Mouse (Mus musculus) megakaryocyte, embryonic 14.5 days (primary cell): Measurements from ENCODE around the gene Rad54l2. TPM values are rescaled to one million over a fixed set of nuclear protein-coding genes. Genes with fewer than 3 reads are reported as not detected.

Experiments
- H3K27me3 ChIP-seq: replicated peaks from 2 replicates; pipeline ENCODE3; 2012; ENCODE audit warnings: inconsistent platforms
- H3K36me3 ChIP-seq: replicated peaks from 2 replicates; pipeline ENCODE3; 2012; ENCODE audit warnings: low read length, inconsistent platforms, mixed read lengths
- H3K4me1 ChIP-seq: 2 replicates; pipeline ENCODE4 v1.6.1; 2012; ENCODE audit warnings: inconsistent platforms
- H3K4me3 ChIP-seq: replicated peaks from 2 replicates; pipeline ENCODE3; 2012; ENCODE audit warnings: moderate library complexity, mild to moderate bottlenecking, inconsistent platforms
- H3K9me3 ChIP-seq: 2 replicates; pipeline ENCODE4 v1.6.1; 2012; ENCODE audit warnings: inconsistent platforms
- FLI1 ChIP-seq: IDR thresholded peaks from 2 replicates; pipeline ENCODE4 v1.6.1; 2012; ENCODE audit warnings: low read length, inconsistent platforms, mixed read lengths
- GATA1 ChIP-seq: IDR thresholded peaks from 3 replicates; pipeline ENCODE4 v1.6.1; 2012; ENCODE audit warnings: mixed read lengths, low read length, inconsistent platforms, borderline replicate concordance
- polyA plus RNA-seq: library from polyadenylated mRNA; stranded (reverse); fragments of >175 nt; gene quantifications from 2 replicates; pipeline ENCODE4 v1.2.3, GENCODE M21; 2012; ENCODE audit warnings: low replicate concordance; ENCODE audit not compliant: insufficient read depth

Gene Rad54l2
- polyA plus RNA-seq, 1 experiment = 1.9 TPM

DNA sequence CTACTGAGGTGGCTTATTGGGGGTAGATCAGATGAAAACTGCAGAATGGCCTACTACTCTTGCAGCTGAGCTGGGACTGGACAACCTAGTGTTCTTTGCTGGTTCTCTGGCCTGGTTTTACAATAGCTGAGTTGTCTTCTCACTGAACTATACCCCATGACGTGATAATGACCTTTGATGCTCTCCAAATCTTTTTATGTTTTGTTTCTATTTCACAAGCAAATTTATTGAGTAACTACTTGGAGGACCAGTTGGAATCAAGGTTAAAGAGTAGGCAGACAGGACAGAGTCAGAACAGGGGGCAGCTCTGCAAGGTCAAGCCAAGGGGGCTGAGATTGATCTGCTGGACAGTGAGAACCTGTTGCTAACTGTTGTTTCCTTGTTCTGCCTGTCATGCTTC lies 64.1 kb downstream of the Rad54l2 start:
- Histone ChIP-seq H3K9me3 (no peaks in the 10 kb centered on the region), H3K27me3 (no peaks in the 10 kb centered on the region), H3K36me3 (peaks cover 31% of the 10 kb centered on the region), H3K4me3 (no peak overlapping the region), H3K4me1 (peaks cover 48% of the 10 kb centered on the region)
- TF ChIP-seq FLI1 (no peak), GATA1 (no peak)

DNA sequence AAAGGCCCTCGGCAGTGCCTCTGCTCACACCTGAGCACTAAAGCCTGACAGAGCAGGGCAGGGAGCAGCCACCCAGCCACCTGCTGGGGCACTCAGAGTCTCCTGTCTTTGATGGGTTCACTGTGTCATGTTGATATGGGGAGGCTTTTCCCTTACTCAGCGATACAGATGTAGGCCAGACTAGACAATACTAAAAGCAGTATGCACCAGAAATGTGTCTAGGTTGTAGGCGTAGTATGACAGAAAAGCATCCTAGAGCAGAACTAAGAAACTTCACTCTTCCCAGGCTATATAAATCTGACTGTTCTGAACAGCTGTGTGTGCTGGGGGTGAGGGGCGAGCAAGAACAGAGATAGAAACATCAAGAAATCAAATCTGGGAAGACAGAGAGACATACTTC lies 72.3 kb downstream of the Rad54l2 start:
- Histone ChIP-seq H3K4me3 (no peak overlapping the region), H3K36me3 (peaks cover 90% of the 10 kb centered on the region), H3K4me1 (peaks cover 5% of the 10 kb centered on the region), H3K9me3 (no peaks in the 10 kb centered on the region), H3K27me3 (no peaks in the 10 kb centered on the region)
- TF ChIP-seq FLI1 = no peak
- TF ChIP-seq GATA1 = no peak

DNA sequence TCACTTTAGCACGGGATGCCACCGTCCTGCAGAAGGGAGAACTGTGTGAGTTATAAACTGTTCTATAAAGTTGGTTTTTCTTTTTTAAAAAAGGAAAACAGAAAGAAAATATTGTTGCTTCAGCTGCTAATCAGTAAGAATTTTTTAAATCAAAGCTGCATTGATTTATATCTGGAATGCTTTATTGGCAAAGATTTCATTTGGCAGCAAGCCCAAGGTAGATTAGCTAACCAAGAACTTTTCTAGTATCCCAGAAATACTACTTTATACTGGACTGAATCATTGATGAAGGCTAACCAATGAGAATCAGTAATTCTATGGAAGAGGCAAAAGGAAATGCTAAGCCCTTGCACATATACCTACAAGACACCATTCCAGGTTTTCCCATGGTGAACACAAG lies 72.8 kb downstream of the Rad54l2 start:
- H3K4me1 ChIP-seq = peaks cover 10% of the 10 kb centered on the region
- peaks cover 90% of the 10 kb centered on the region for H3K36me3 ChIP-seq
- H3K9me3 ChIP-seq = no peaks in the 10 kb centered on the region
- no peaks in the 10 kb centered on the region for H3K27me3 ChIP-seq
- H3K4me3 ChIP-seq = no peak overlapping the region
- TF ChIP-seq GATA1 (no peak), FLI1 (no peak)

DNA sequence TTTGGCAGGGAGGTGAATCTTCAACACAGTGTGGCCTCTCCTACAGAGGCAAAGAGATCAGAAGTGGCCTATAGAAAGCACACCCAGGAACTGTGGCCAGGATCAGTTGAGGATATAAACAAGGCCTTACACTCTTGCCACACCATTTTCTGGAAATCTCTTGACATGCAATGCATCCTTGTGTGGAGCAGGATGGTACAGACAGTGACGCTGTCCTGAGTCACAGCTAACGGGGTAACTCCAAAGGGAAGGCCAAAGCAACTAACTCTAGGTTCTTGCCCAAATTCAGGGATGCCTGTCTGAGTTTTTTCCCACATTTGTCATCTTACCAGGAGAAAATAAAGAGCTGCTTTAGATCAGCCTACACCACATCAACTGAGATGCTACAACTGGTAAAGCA lies 76.5 kb downstream of the Rad54l2 start:
- H3K9me3 ChIP-seq = no peaks in the 10 kb centered on the region
- no peaks in the 10 kb centered on the region for H3K27me3 ChIP-seq
- no peak overlapping the region for H3K4me3 ChIP-seq
- no peak for TF ChIP-seq FLI1
- TF ChIP-seq GATA1 = no peak
- peaks cover 89% of the 10 kb centered on the region for H3K36me3 ChIP-seq
- peaks cover 23% of the 10 kb centered on the region for H3K4me1 ChIP-seq

DNA sequence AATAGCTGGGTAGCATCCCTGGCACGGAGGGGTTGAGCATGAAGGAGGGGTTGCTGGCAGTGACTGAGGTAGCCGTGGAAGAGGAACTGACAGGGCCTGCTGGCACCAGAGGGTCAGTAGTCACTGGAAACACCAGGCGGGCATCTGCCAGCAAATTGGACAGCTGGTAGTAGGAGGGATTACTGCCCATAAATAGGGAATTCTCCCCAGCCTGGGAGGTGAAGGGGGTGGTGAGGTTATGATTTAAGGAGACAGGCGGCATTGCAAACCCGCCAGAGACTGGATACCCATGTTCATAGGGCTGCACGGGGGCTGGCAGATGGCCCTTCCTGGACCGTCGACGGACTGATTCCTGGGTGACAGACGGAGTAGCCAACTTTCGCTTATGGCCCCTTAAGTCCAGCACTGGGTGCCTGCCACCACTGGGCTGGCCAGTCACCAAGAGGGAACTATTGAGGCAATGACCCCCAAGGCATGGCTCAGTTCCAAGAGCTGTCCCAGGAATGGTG lies 96.0 kb downstream of the Rad54l2 start:
- TF ChIP-seq GATA1 = no peak
- no peak for TF ChIP-seq FLI1
- no peaks in the 10 kb centered on the region for H3K4me1 ChIP-seq
- H3K9me3 ChIP-seq = no peaks in the 10 kb centered on the region
- no peak overlapping the region for H3K4me3 ChIP-seq
- H3K27me3 ChIP-seq = no peaks in the 10 kb centered on the region
- peaks cover 77% of the 10 kb centered on the region for H3K36me3 ChIP-seq

DNA sequence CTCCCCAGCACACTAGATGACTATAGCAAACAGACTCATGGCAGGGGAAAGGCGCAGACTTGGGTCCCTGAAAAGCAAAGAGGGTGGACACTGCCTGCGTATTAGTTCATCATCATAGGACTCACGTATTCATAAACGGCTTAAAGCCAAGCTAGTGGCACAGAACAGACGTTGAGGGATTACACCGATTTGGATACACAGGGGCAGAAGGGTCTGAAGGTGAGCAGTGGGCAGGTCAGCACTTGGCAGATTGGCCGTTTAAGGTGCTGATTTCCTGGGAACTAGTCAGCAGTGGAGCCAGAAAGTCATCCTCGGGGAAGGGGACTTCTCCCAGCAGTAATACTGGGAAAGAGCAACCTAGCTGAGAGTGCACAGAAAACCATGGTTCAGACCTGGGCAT lies 100.2 kb downstream of the Rad54l2 start:
- Histone ChIP-seq H3K9me3 (no peaks in the 10 kb centered on the region), H3K36me3 (peaks cover 39% of the 10 kb centered on the region), H3K4me3 (no peak overlapping the region), H3K4me1 (peaks cover 34% of the 10 kb centered on the region), H3K27me3 (no peaks in the 10 kb centered on the region)
- TF ChIP-seq FLI1 (no peak), GATA1 (no peak)

DNA sequence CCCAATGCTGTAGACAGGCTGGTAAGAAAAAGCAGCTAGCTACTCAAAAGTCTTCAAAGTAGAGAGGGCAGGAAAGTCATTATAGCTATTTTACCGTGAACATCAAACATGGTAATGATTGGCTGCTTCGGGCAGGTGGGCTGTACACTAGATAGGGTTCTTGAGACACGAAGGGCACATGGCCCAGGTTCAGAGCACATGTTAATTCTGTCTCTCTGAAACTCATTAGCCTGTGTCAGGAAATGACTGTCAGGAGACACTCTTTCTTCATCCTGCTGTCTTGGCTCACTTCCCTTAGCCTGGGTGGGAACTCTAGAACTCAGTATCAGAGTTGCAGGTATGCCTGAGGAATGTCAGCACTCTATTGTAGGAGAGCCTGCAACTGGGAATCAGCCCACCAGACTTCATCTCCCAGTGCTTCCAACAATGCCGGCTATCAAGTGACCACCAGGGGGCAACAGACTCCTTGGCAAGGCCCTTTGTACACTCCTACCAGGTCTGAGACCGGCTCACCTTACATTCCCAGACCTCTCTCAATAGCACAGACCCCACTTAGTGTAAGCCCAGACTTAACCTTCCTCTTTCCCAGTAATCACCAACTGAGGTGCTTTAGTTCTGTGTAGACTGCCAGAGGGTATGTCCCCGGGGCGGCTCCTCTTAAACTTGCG lies 101.9 kb downstream of the Rad54l2 start:
- Histone ChIP-seq H3K4me3 (peak overlapping the region; percentile 33), H3K36me3 (peaks cover 30% of the 10 kb centered on the region), H3K9me3 (no peaks in the 10 kb centered on the region), H3K27me3 (no peaks in the 10 kb centered on the region), H3K4me1 (peaks cover 34% of the 10 kb centered on the region)
- TF ChIP-seq GATA1 = no peak
- TF ChIP-seq FLI1 = no peak

DNA sequence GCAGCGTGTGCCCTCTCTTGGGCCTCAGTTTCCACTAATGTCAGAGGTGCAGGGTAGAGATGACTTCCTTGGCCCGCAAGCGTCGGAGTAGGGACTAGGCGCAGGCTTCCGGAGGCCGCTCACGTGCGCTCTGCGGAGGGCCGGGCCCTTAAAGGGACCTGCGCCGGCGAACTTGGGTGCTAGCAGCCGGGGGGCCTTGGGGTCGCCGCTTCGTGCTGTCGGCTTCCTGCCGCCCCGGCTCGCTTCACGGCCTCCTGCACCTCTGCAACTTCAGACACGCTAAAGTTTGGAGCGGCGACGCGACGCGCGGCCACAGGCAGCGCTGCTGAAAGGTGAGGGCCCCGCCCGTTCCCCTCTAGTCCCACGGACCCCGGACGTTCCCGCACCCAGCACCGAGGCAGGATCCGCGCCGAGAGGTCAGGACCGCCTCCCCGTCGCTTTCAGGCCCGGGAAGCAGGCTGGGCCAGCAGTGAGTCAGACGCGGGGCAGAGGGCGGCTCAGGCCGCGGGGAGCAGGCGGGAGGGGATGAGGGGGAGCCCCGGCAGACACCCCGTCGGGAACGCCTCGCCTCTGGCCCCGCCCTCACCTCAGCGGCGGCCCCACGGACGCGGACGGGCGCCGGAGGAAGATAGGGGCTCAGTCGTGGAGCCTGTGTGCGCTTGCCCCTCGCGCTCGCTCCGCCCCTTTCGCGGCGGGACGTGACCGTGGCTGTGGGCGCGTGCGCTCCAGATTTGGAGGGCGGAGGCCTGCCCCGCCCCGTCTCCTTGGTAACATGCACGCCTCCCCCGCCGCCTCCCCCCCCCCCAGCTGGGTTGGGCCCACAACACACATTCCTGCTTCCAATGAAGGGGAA lies 103.5 kb downstream of the Rad54l2 start, which contains the start of gene Tex264:
TSS of gene Tex264 (minus strand) at position 679 of the 853 bp plus-strand sequence.
- Histone ChIP-seq H3K4me1 (peaks cover 34% of the 10 kb centered on the region), H3K36me3 (peaks cover 33% of the 10 kb centered on the region), H3K27me3 (no peaks in the 10 kb centered on the region), H3K4me3 (peak within 1 kb of the TSS; percentile 93), H3K9me3 (no peaks in the 10 kb centered on the region)
- no peak for TF ChIP-seq GATA1
- TF ChIP-seq FLI1 = no peak

DNA sequence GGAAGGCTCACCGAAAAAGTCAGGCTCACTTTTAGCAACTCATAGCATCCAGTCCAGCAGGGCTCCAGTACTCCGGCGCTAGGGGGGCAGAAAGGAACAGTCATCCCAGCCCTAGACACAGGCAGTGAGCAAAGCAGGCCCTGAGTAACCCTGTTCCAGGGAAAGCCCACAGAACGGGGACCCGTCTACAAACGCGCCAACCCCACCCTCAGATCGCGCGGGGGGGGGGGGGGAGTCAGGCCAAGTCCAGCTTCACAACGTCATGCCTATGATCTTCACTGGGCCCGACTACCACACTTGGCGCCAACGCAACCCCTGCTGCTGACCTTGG lies 104.1 kb downstream of the Rad54l2 start:
- Histone ChIP-seq H3K36me3 (peaks cover 37% of the 10 kb centered on the region), H3K9me3 (no peaks in the 10 kb centered on the region), H3K4me1 (peaks cover 34% of the 10 kb centered on the region), H3K27me3 (no peaks in the 10 kb centered on the region), H3K4me3 (peak overlapping the region; percentile 93)
- TF ChIP-seq FLI1 = no peak
- no peak for TF ChIP-seq GATA1

DNA sequence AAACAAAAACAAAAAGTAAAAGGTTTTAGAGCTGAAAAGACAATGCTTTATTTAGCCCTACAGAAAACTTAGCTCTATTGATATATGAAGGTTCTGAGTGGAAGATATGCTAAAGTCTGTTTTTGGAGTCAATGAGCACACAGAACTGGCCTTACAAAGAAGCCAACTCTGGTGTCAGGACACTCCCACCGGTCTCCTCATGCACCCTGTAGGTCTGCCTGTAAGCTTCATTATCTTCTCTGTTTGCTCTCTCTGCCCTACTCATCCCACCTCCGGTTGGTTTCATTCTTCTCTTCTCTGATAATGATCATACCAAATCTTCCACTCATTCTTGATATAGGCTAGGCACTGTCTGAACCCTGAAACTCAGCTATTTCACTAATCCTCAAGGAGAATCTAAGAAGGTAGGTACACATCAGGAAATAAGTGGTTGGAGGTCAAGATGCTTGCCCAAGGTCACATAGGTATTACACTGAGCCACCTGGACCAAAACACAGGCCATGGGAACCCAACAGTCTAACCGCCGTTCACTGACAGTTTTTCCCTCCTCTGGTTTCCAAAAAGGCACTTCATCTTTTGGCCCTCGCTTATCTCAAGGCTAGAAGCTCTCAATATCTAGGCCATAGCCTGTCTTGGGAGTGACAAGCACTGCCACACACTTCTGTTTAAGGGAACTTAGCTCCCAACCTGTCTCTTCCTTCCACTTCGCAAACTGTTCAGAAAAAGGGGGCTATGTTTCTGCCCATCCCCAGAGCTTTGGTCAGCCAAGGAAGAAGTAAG lies 104.7 kb downstream of the Rad54l2 start:
- TF ChIP-seq FLI1 (no peak), GATA1 (no peak)
- no peaks in the 10 kb centered on the region for H3K9me3 ChIP-seq
- peaks cover 43% of the 10 kb centered on the region for H3K36me3 ChIP-seq
- H3K4me3 ChIP-seq = peak overlapping the region; percentile 93
- no peaks in the 10 kb centered on the region for H3K27me3 ChIP-seq
- H3K4me1 ChIP-seq = peaks cover 38% of the 10 kb centered on the region
